Mouse (Mus musculus) heart, embryonic 14.5 days (tissue): ENCODE measurements at regions not wholly inside any gene's neighbourhood (a gene's known extent, or its start where the extent isn't known, plus 50 kb on each side); places are given as distances from the start of the nearest gene placed in this dataset.

Source experiments
- ATAC-seq: fragments of 200-750 bp; cut with Nextera tagmentation; 2 replicates; pipeline ENCODE4 v1.8.0; 2017; ENCODE audit warnings: low read depth, moderate TSS enrichment; ENCODE audit not compliant: insufficient number of reproducible peaks, insufficient read depth, low FRiP score
- H3K27ac ChIP-seq, 2 experiments: fragments of 200-500 bp in 1 of 2; fragments of 300-500 bp in 1 of 2; sonication (generic) in 1 of 2; replicated peaks in 1 of 2; 2 replicates each; pipeline ENCODE4 v1.5.1; 2012 to 2014; ENCODE audit warnings: low read depth in 2 of 2, low read length in 2 of 2, control low read depth in 1 of 2, mild to moderate bottlenecking in 1 of 2, mixed read lengths in 1 of 2; ENCODE audit not compliant: control insufficient read depth in 1 of 2, insufficient read depth in 1 of 2
- H3K27me3 ChIP-seq: fragments of 300-500 bp; sonication (generic); 2 replicates; pipeline ENCODE4 v1.6.1; 2014; ENCODE audit warnings: mild to moderate bottlenecking, low read length, control low read depth; ENCODE audit not compliant: control insufficient read depth, insufficient read depth
- H3K36me3 ChIP-seq: fragments of 300-500 bp; sonication (generic); 2 replicates; pipeline ENCODE4 v1.6.1; 2014; ENCODE audit warnings: mild to moderate bottlenecking, control low read depth, low read length, mixed read lengths; ENCODE audit not compliant: control insufficient read depth, insufficient read depth
- H3K4me1 ChIP-seq, 2 experiments: fragments of 200-500 bp in 1 of 2; fragments of 300-500 bp in 1 of 2; sonication (generic) in 1 of 2; 2 replicates each; pipeline ENCODE4 v1.6.1; 2012 to 2014; ENCODE audit warnings: low read length in 2 of 2, control low read depth in 1 of 2, mixed read lengths in 1 of 2; ENCODE audit not compliant: control insufficient read depth in 2 of 2, insufficient read depth in 2 of 2
- H3K4me2 ChIP-seq: fragments of 300-500 bp; sonication (generic); 2 replicates; pipeline ENCODE4 v1.6.1; 2014; ENCODE audit warnings: mild to moderate bottlenecking, low read length
- H3K4me3 ChIP-seq, 2 experiments: fragments of 200-500 bp in 1 of 2; fragments of 300-500 bp in 1 of 2; sonication (generic) in 1 of 2; 2 replicates each; pipeline ENCODE4 v1.5.1; 2012 to 2014; ENCODE audit warnings: low read length in 2 of 2, mild to moderate bottlenecking in 2 of 2, control low read depth in 1 of 2, low read depth in 1 of 2, moderate library complexity in 1 of 2; ENCODE audit not compliant: control insufficient read depth in 1 of 2, insufficient read depth in 1 of 2
- H3K9ac ChIP-seq: fragments of 300-500 bp; sonication (generic); 2 replicates; pipeline ENCODE4 v1.6.1; 2014; ENCODE audit warnings: mild to moderate bottlenecking, low read length
- H3K9me3 ChIP-seq: fragments of 300-500 bp; sonication (generic); 2 replicates; pipeline ENCODE4 v1.6.1; 2016; ENCODE audit warnings: low read length, control low read depth; ENCODE audit not compliant: control insufficient read depth
- WGBS: fragments of 180-500 bp; shearing (Covaris S2); extraction: QIAGEN DNeasy Blood & Tissue Kit; methylation state at CpG from one replicate; pipeline ENCODE4 v1.1.7; 2014; 5-methylcytosine and 5-hydroxymethylcytosine counted together

DNA sequence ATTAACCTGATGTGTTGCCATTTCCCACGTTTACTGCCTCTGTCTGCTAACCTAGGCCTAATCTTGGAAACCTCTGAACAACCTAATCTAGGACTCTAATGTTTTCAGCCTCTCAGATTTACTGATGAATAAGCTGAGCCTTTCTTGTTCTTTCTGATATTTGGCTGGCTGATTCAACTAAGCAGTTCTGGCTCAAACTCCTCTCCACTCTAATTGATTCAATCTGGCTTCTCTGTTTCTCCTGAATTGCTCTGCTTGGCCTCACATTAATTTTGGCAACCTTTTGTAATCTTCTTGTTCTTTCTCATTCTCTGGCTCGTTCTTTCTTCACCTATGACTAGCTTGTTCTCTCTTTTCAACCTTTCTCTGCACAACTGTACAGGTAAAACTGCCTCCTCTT is 1561.2 kb upstream of the Zeb2 start:
- Histone ChIP-seq H3K9me3 (no peaks in the 10 kb centered on the region), H3K27me3 (no peaks in the 10 kb centered on the region), H3K4me2 (no peak overlapping the region), H3K36me3 (no peaks in the 10 kb centered on the region), H3K4me1 (no peaks in the 10 kb centered on the region), H3K4me3 (no peak overlapping the region), H3K9ac (no peak overlapping the region), H3K27ac (no peak overlapping the region)
- 50% methylated on average over 2 of the region's 2 CpGs for WGBS
- no peak for ATAC-seq

DNA sequence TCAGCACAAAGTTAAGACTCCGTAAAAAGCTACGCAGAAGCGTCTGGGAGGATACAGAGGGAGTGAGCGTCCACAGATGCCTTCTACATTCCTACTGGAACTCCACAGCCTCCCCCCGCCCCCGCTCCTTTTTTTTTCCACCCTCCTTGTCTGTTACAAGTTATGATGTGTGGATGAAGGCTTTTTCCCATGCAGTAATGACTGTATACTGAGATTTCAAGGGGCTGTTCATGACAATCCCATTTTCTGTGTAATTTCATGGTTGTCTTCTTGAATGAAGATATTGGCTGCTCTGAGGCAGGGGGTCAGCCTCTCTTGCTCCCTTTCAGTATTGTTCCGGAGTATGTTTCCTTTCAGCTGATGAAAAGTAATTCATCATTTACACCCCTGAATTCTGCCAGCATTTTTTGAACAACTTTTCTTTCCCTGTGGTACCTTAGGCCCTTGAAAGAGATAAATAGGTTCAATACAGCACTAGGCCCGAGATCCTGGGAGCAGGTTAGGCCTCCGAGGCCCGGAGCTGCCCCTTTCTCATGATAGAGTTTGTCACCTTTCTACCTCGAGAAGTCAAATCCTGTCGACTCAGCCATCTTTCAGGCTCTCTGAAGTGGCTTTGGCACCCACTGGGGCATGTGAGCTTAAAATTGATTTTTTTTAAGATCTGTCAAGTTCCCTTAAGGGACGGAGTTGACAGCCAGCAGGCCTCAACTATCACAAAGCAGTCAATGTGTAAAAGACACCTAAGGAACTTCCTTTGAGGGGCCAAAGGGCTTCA is 1552.5 kb upstream of the Zeb2 start:
- Histone ChIP-seq H3K27ac (no peak overlapping the region), H3K4me1 (no peaks in the 10 kb centered on the region), H3K9me3 (no peaks in the 10 kb centered on the region), H3K36me3 (no peaks in the 10 kb centered on the region), H3K27me3 (no peaks in the 10 kb centered on the region), H3K4me3 (no peak overlapping the region), H3K4me2 (no peak overlapping the region), H3K9ac (no peak overlapping the region)
- 68% methylated on average over 13 of the region's 13 CpGs for WGBS
- ATAC-seq, result no peak

DNA sequence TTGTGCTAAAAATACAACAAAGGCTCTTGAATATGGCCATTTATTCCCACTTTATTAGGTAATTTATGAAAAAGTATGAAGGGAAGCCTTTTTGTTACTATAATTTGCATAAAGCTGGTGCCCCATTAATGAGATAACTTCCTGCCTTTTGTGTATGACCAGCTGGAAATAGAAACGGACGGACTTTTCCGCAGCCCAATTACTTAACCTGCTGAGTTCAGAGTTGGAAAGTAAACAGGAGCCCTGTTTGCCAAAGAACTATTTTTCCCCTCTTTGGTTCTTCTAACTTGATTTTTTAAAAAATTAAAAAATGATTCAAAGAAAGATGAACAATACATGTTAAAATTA is 1549.8 kb upstream of the Zeb2 start:
- no peak for ATAC-seq
- no peaks in the 10 kb centered on the region for H3K27me3 ChIP-seq
- 70% methylated on average over 3 of the region's 3 CpGs for WGBS
- no peak overlapping the region for H3K4me2 ChIP-seq
- no peak overlapping the region for H3K27ac ChIP-seq
- H3K9me3 ChIP-seq, result no peaks in the 10 kb centered on the region
- H3K36me3 ChIP-seq, result no peaks in the 10 kb centered on the region
- H3K9ac ChIP-seq, result no peak overlapping the region
- H3K4me3 ChIP-seq, result no peak overlapping the region
- H3K4me1 ChIP-seq, result no peaks in the 10 kb centered on the region

DNA sequence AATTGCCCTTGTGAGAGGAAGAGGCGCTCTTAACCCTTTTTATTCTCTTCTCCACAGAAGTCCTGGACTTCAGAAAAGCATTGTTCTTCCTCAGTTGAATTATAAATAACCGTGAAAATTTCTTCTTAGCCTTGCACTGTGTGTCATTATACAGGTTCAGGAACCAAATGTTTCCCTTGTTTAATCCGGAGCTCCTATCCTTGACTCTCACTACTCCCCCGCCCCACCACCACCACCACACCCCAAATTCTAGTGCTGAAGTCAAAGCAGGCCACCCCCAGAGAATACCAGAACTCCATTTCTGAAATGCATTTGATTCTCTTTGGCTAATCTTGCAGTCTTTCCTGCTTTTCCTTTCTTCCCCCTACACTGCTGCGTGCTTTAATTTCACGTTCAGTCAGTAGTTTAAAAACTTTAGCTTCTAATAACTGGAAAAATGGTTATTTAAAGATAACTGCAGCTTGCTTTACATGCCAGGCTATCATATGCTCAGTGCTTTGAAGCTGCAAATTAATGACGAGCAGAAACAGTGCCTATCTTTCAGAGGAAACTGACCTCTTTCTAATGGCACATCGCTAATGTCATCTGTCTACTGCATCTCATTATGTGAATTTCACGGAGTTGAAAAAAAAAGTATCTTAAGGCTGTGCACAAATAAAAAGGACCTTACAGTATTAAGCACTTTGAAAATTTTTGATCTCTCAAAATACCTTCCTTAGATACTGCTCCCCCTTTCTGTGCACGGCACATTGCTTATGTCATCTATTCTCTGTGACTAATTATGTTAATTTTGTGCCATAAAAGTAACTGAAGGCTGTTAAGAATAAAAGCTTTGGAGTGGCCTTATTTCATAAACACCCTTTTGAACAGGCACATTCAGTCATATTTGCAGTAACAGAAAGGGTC is 1549.1 kb upstream of the Zeb2 start:
- no peak overlapping the region for H3K9ac ChIP-seq
- 73% methylated on average over 10 of the region's 10 CpGs for WGBS

DNA sequence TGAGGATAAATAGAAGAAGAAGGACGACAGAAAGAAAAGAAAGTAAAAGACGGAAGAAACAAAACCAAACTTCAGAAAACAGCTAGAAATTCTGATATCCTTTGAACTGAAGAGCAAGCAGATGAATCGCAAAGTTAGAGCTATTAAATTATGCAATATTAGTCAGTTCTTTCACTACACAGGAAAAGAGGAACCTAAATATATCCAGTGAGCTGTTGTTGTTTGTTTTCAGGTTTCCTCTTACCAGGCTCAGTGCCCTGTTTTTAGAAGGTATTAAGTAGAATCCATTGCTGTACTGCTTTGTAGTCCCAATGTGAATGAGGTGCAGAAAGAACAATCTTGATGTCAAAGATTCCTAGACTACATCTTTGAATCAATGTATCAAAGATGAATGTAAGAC is 1544.7 kb upstream of the Zeb2 start:
- Histone ChIP-seq H3K4me1 (no peaks in the 10 kb centered on the region), H3K4me2 (no peak overlapping the region), H3K27ac (no peak overlapping the region), H3K4me3 (no peak overlapping the region), H3K36me3 (no peaks in the 10 kb centered on the region), H3K9me3 (no peaks in the 10 kb centered on the region), H3K27me3 (no peaks in the 10 kb centered on the region), H3K9ac (no peak overlapping the region)
- ATAC-seq, result no peak
- 77% methylated on average over 3 of the region's 3 CpGs for WGBS

More for the DNA sequence above, 1549.1 kb upstream of the Zeb2 start:
- H3K4me2 ChIP-seq, result no peak overlapping the region
- no peaks in the 10 kb centered on the region for H3K36me3 ChIP-seq
- H3K27me3 ChIP-seq, result no peaks in the 10 kb centered on the region
- H3K27ac ChIP-seq, result no peak overlapping the region
- no peak for ATAC-seq
- no peak overlapping the region for H3K4me3 ChIP-seq
- H3K4me1 ChIP-seq, result no peaks in the 10 kb centered on the region
- H3K9me3 ChIP-seq, result no peaks in the 10 kb centered on the region

DNA sequence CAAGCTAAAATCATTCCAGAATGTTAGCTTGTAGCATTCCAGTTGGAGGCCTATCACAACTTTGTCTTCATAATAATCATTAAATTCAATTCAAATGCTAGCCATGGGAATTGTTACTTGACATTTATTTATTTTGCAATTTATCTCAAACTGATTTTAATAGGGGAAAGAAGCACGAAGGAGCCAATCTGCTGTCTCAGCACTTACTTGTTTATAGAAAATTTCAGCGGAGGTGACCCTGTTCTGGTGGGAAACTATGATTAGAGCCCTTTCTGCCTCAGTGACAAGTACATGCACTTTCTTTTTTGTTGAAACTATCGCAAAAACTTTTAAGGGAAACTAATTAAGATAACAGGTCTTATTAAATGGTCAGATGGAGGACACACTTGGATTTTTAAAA is 1543.4 kb upstream of the Zeb2 start:
- Histone ChIP-seq H3K27me3 (no peaks in the 10 kb centered on the region), H3K36me3 (no peaks in the 10 kb centered on the region), H3K9me3 (no peaks in the 10 kb centered on the region), H3K4me1 (no peaks in the 10 kb centered on the region), H3K4me2 (no peak overlapping the region), H3K27ac (no peak overlapping the region), H3K4me3 (no peak overlapping the region), H3K9ac (no peak overlapping the region)
- WGBS, result 75% methylated on average over 3 of the region's 3 CpGs
- no peak for ATAC-seq

DNA sequence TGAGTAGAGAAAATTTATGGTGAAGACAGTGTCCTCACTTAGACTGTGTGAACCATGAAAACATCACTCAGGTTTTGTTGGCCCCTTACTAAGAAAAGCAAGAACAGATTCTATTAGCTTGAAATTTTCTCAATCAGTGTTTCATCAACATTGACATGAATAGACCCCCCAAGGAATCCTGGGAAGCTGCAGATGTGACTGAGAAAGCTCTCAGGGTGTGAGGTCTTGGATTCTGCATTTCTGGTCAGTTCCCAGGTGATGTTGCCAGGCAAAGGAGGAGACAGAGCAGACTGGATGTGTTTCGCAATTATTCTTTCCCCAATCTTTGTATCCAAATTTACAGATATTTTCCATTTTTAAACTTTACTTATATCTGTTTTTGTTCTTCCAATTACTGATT is 1538.1 kb upstream of the Zeb2 start:
- ATAC-seq, result no peak
- H3K9ac ChIP-seq, result no peak overlapping the region
- H3K27ac ChIP-seq, result no peak overlapping the region
- H3K4me2 ChIP-seq, result no peak overlapping the region
- H3K27me3 ChIP-seq, result no peaks in the 10 kb centered on the region
- no peaks in the 10 kb centered on the region for H3K4me1 ChIP-seq
- H3K9me3 ChIP-seq, result no peaks in the 10 kb centered on the region
- no peak overlapping the region for H3K4me3 ChIP-seq
- no peaks in the 10 kb centered on the region for H3K36me3 ChIP-seq
- WGBS, result 87% methylated on average over 1 of the region's 1 CpGs
